Mouse (Mus musculus) forebrain, embryonic 16.5 days (tissue): Measurements from ENCODE around the gene Ccdc115. TPM values are rescaled to one million over a fixed set of nuclear protein-coding genes. Genes with fewer than 3 reads are reported as not detected.
A peak's percentile ranks its signal among the peaks of the same experiment; 100 is the strongest.
"Not testable (repeated sequence)": the region's sequence is repeated elsewhere in the genome, so short reads cannot be mapped to it uniquely, and the experiment has no call there.

Source experiments
- ATAC-seq: fragments of 200-750 bp; cut with Nextera tagmentation; 2 replicates; pipeline ENCODE4 v1.8.0; 2017; ENCODE audit warnings: mild to moderate bottlenecking, moderate library complexity
- H3K27ac ChIP-seq: fragments of 300-500 bp; sonication (generic); 2 replicates; pipeline ENCODE4 v1.5.1; 2014; ENCODE audit warnings: low read length, control low read depth
- H3K27me3 ChIP-seq: fragments of 300-500 bp; sonication (generic); replicated peaks from 2 replicates; pipeline ENCODE4 v1.6.1; 2014; ENCODE audit warnings: low read length; ENCODE audit not compliant: control insufficient read depth, insufficient read depth
- H3K36me3 ChIP-seq: fragments of 300-500 bp; sonication (generic); 2 replicates; pipeline ENCODE4 v1.6.1; 2014; ENCODE audit not compliant: control insufficient read depth, insufficient read depth
- H3K4me1 ChIP-seq: fragments of 300-500 bp; sonication (generic); replicated peaks from 2 replicates; pipeline ENCODE4 v1.6.1; 2014; ENCODE audit warnings: low read length; ENCODE audit not compliant: control insufficient read depth, insufficient read depth
- H3K4me2 ChIP-seq: fragments of 300-500 bp; sonication (generic); 2 replicates; pipeline ENCODE4 v1.6.1; 2014; ENCODE audit warnings: mild to moderate bottlenecking, low read length, control low read depth
- H3K4me3 ChIP-seq: fragments of 300-500 bp; sonication (generic); replicated peaks from 2 replicates; pipeline ENCODE4 v1.5.1; 2014; ENCODE audit warnings: mild to moderate bottlenecking, low read length, control low read depth
- H3K9ac ChIP-seq: fragments of 300-500 bp; sonication (generic); replicated peaks from 2 replicates; pipeline ENCODE4 v1.6.1; 2014; ENCODE audit warnings: low read depth, low read length, control low read depth
- H3K9me3 ChIP-seq: fragments of 300-500 bp; sonication (generic); 2 replicates; pipeline ENCODE4 v1.6.1; 2016; ENCODE audit warnings: low read length; ENCODE audit not compliant: control insufficient read depth
- whole genome bisulfite sequencing: fragments of 180-500 bp; shearing (Covaris S2); extraction: QIAGEN DNeasy Blood & Tissue Kit; methylation state at CpG from one replicate; pipeline ENCODE4 v1.1.7; 2014; 5-methylcytosine and 5-hydroxymethylcytosine counted together
- polyA plus RNA-seq: library from polyadenylated mRNA; unstranded; fragments of >200 nt; fragmentation: Nextera tagmentation; extraction: Ambion mirVana; gene quantifications from 2 replicates; pipeline ENCODE4 v1.2.1, GENCODE M21; 2015

Gene Ccdc115
- polyA plus RNA-seq, 1 experiment from 2014 or later: 73.6 TPM

- ATAC-seq: no peak
- no peak overlapping the region for H3K4me2 ChIP-seq
- no peak overlapping the region for H3K27ac ChIP-seq
- no peaks in the 10 kb centered on the region for H3K27me3 ChIP-seq
- no peak overlapping the region for H3K9ac ChIP-seq
- peaks cover 27% of the 10 kb centered on the region for H3K36me3 ChIP-seq
- no peaks in the 10 kb centered on the region for H3K9me3 ChIP-seq
- H3K4me1 ChIP-seq: peaks cover 15% of the 10 kb centered on the region
- WGBS: 96% methylated on average over 6 of the region's 6 CpGs
- no peak overlapping the region for H3K4me3 ChIP-seq
These were observed 3.7 kb upstream of the Ccdc115 start for GRCm38 (mm10) chr1:34443124-34443523.

- Histone ChIP-seq H3K4me2 (peak overlapping the region; percentile 88), H3K9me3 (no peaks in the 10 kb centered on the region), H3K27ac (peak overlapping the region; percentile 75), H3K36me3 (peaks cover 22% of the 10 kb centered on the region), H3K9ac (peak overlapping the region; percentile 69), H3K4me3 (peak overlapping the region; percentile 90), H3K4me1 (peaks cover 17% of the 10 kb centered on the region), H3K27me3 (no peaks in the 10 kb centered on the region)
- ATAC-seq: peak; percentile 49
- WGBS: 7% methylated on average over 31 of the region's 31 CpGs
These were observed 624 bp upstream of the Ccdc115 start for GRCm38 (mm10) chr1:34439961-34440630.

GRCm38 (mm10) chr1:34438381-34439051 is 956 bp downstream of the Ccdc115 start:
- no peak for ATAC-seq

GRCm38 (mm10) chr1:34437366-34437765 is 2.1 kb downstream of the Ccdc115 start:
- WGBS: 92% methylated on average over 8 of the region's 8 CpGs
- H3K27me3 ChIP-seq, H3K4me2 ChIP-seq, H3K36me3 ChIP-seq, H3K9me3 ChIP-seq, H3K4me3 ChIP-seq, H3K9ac ChIP-seq, H3K27ac ChIP-seq, ATAC-seq: not testable (repeated sequence)
- peaks cover 30% of the 10 kb centered on the region for H3K4me1 ChIP-seq

More at GRCm38 (mm10) chr1:34438381-34439051, 956 bp downstream of the Ccdc115 start:
- Histone ChIP-seq H3K4me1 (peaks cover 24% of the 10 kb centered on the region), H3K9me3 (no peaks in the 10 kb centered on the region), H3K27ac (no peak overlapping the region), H3K27me3 (no peaks in the 10 kb centered on the region), H3K4me2 (peak overlapping the region; percentile 68), H3K4me3 (peak overlapping the region; percentile 90), H3K9ac (peak overlapping the region; percentile 56), H3K36me3 (peaks cover 8% of the 10 kb centered on the region)
- WGBS: 51% methylated on average over 14 of the region's 20 CpGs

GRCm38 (mm10) chr1:34436374-34436773 is 3.1 kb downstream of the Ccdc115 start:
- Histone ChIP-seq H3K4me3 (no peak overlapping the region), H3K9me3 (peaks cover 8% of the 10 kb centered on the region), H3K36me3 (peaks cover 3% of the 10 kb centered on the region), H3K27me3 (no peaks in the 10 kb centered on the region), H3K9ac (no peak overlapping the region), H3K4me2 (no peak overlapping the region), H3K27ac (no peak overlapping the region), H3K4me1 (peaks cover 33% of the 10 kb centered on the region)
- 92% methylated on average over 3 of the region's 3 CpGs for WGBS
- no peak for ATAC-seq

- WGBS: 31% methylated on average over 8 of the region's 8 CpGs
- Histone ChIP-seq H3K9ac (peak overlapping the region; percentile 77), H3K4me2 (peak overlapping the region; percentile 54), H3K36me3 (peaks cover 9% of the 10 kb centered on the region), H3K27ac (peak overlapping the region; percentile 95), H3K9me3 (peaks cover 15% of the 10 kb centered on the region), H3K27me3 (no peaks in the 10 kb centered on the region), H3K4me3 (peak overlapping the region; percentile 66), H3K4me1 (peaks cover 28% of the 10 kb centered on the region)
- ATAC-seq: no peak
These were observed 3.9 kb downstream of the Ccdc115 start for GRCm38 (mm10) chr1:34435371-34436120.

GRCm38 (mm10) chr1:34434660-34435160 is 4.8 kb downstream of the Ccdc115 start:
- H3K9me3 ChIP-seq: peaks cover 22% of the 10 kb centered on the region
- peak; percentile 18; the same call in 1 of the 2 replicates for ATAC-seq
- H3K27ac ChIP-seq: peak overlapping the region; percentile 95
- peak overlapping the region; percentile 77 for H3K9ac ChIP-seq
- WGBS: under 1% methylated on average over 30 of the region's 30 CpGs
- peaks cover 24% of the 10 kb centered on the region for H3K4me1 ChIP-seq
- peak overlapping the region; percentile 66 for H3K4me3 ChIP-seq
- H3K36me3 ChIP-seq: peaks cover 14% of the 10 kb centered on the region
- H3K27me3 ChIP-seq: no peaks in the 10 kb centered on the region
- H3K4me2 ChIP-seq: peak overlapping the region; percentile 54

GRCm38 (mm10) chr1:34433891-34434521 is 5.5 kb downstream of the Ccdc115 start:
- ATAC-seq: peak; percentile 5; the same call in 1 of the 2 replicates
- peak overlapping the region; percentile 66 for H3K4me3 ChIP-seq
- peaks cover 24% of the 10 kb centered on the region for H3K4me1 ChIP-seq
- H3K36me3 ChIP-seq: peaks cover 17% of the 10 kb centered on the region
- H3K9ac ChIP-seq: peak overlapping the region; percentile 77
- H3K4me2 ChIP-seq: peak overlapping the region; percentile 54
- peaks cover 28% of the 10 kb centered on the region for H3K9me3 ChIP-seq
- WGBS: 5% methylated on average over 19 of the region's 19 CpGs
- no peaks in the 10 kb centered on the region for H3K27me3 ChIP-seq
- peak overlapping the region; percentile 60 for H3K27ac ChIP-seq
